Mouse (Mus musculus) hindbrain, embryonic 12.5 days (tissue): ENCODE measurements around the gene Fmnl3. TPM values are rescaled to one million over a fixed set of nuclear protein-coding genes. Genes with fewer than 3 reads are reported as not detected.
A peak's percentile ranks its signal among the peaks of the same experiment; 100 is the strongest.

Source experiments
- ATAC-seq: fragments of 200-750 bp; cut with Nextera tagmentation; 2 replicates; pipeline ENCODE4 v1.8.0; 2017; ENCODE audit warnings: moderate TSS enrichment; ENCODE audit not compliant: low FRiP score
- H3K27ac ChIP-seq: fragments of 300-500 bp; sonication (generic); 2 replicates; pipeline ENCODE4 v1.5.1; 2016; ENCODE audit warnings: mild to moderate bottlenecking
- H3K27me3 ChIP-seq: fragments of 300-500 bp; sonication (generic); 2 replicates; pipeline ENCODE4 v1.6.1; 2016; ENCODE audit warnings: mild to moderate bottlenecking
- H3K36me3 ChIP-seq: fragments of 300-500 bp; sonication (generic); 2 replicates; pipeline ENCODE4 v1.6.1; 2016; ENCODE audit warnings: mild to moderate bottlenecking
- H3K4me1 ChIP-seq: fragments of 300-500 bp; sonication (generic); 2 replicates; pipeline ENCODE4 v1.6.1; 2016
- H3K4me2 ChIP-seq: fragments of 300-500 bp; sonication (generic); replicated peaks from 2 replicates; pipeline ENCODE4 v1.6.1; 2016; ENCODE audit warnings: mild to moderate bottlenecking
- H3K4me3 ChIP-seq: fragments of 300-500 bp; sonication (generic); 2 replicates; pipeline ENCODE4 v1.5.1; 2016; ENCODE audit warnings: mild to moderate bottlenecking
- H3K9ac ChIP-seq: fragments of 300-500 bp; sonication (generic); 2 replicates; pipeline ENCODE4 v1.6.1; 2016; ENCODE audit warnings: mild to moderate bottlenecking, moderate library complexity
- H3K9me3 ChIP-seq: fragments of 300-500 bp; sonication (generic); replicated peaks from 2 replicates; pipeline ENCODE4 v1.6.1; 2016; ENCODE audit warnings: mild to moderate bottlenecking
- WGBS: fragments of 180-500 bp; shearing (Covaris S2); methylation state at CpG from one replicate; pipeline ENCODE4 v1.1.7; 2016; 5-methylcytosine and 5-hydroxymethylcytosine counted together
- polyA plus RNA-seq: library from polyadenylated mRNA; unstranded; fragments of >200 nt; fragmentation: Nextera tagmentation; extraction: Ambion mirVana; gene quantifications from 2 replicates; pipeline ENCODE4 v1.2.1, GENCODE M21; 2016

Gene Fmnl3
- polyA plus RNA-seq, 1 experiment from 2014 or later = 19.7 TPM

GRCm38 (mm10) chr15:99355660-99356059, 14.6 kb downstream of the Fmnl3 start:
- Histone ChIP-seq H3K27me3 (no peaks in the 10 kb centered on the region), H3K9ac (no peak overlapping the region), H3K9me3 (no peaks in the 10 kb centered on the region), H3K27ac (no peak overlapping the region), H3K4me1 (peaks cover 16% of the 10 kb centered on the region), H3K4me3 (no peak overlapping the region), H3K36me3 (no peaks in the 10 kb centered on the region), H3K4me2 (no peak overlapping the region)
- ATAC-seq = no peak
- 66% methylated on average over 6 of the region's 6 CpGs for WGBS

GRCm38 (mm10) chr15:99352306-99352705, 18.0 kb downstream of the Fmnl3 start:
- Histone ChIP-seq H3K27me3 (no peaks in the 10 kb centered on the region), H3K9me3 (no peaks in the 10 kb centered on the region), H3K9ac (no peak overlapping the region), H3K27ac (no peak overlapping the region), H3K4me1 (peaks cover 15% of the 10 kb centered on the region), H3K36me3 (no peaks in the 10 kb centered on the region), H3K4me2 (no peak overlapping the region), H3K4me3 (no peak overlapping the region)
- ATAC-seq = no peak
- WGBS = 82% methylated on average over 5 of the region's 5 CpGs

GRCm38 (mm10) chr15:99351610-99352009, 18.7 kb downstream of the Fmnl3 start:
- Histone ChIP-seq H3K4me1 (peaks cover 15% of the 10 kb centered on the region), H3K4me2 (no peak overlapping the region), H3K4me3 (no peak overlapping the region), H3K9ac (no peak overlapping the region), H3K27ac (no peak overlapping the region), H3K36me3 (no peaks in the 10 kb centered on the region), H3K9me3 (no peaks in the 10 kb centered on the region), H3K27me3 (no peaks in the 10 kb centered on the region)
- ATAC-seq = no peak
- WGBS = 85% methylated on average over 6 of the region's 6 CpGs

- H3K9ac ChIP-seq = no peak overlapping the region
- no peak overlapping the region for H3K4me3 ChIP-seq
- H3K27me3 ChIP-seq = no peaks in the 10 kb centered on the region
- ATAC-seq = no peak
- no peaks in the 10 kb centered on the region for H3K9me3 ChIP-seq
- no peak overlapping the region for H3K4me2 ChIP-seq
- WGBS = 84% methylated on average over 4 of the region's 4 CpGs
- H3K36me3 ChIP-seq = no peaks in the 10 kb centered on the region
- no peak overlapping the region for H3K27ac ChIP-seq
- peaks cover 17% of the 10 kb centered on the region for H3K4me1 ChIP-seq
Observed at GRCm38 (mm10) chr15:99344961-99345360, 25.3 kb downstream of the Fmnl3 start.

- 0 out of 2 replicates have a peak overlapping the region, but pooled peaks have one; percentile 3 for H3K9ac ChIP-seq
- 0 out of 2 replicates have a peak overlapping the region, but pooled peaks have one; percentile 26 for H3K27ac ChIP-seq
- no peak overlapping the region for H3K4me2 ChIP-seq
- WGBS = 67% methylated on average over 8 of the region's 8 CpGs
- H3K4me3 ChIP-seq = no peak overlapping the region
- no peaks in the 10 kb centered on the region for H3K27me3 ChIP-seq
- H3K4me1 ChIP-seq = peaks cover 21% of the 10 kb centered on the region
- no peaks in the 10 kb centered on the region for H3K36me3 ChIP-seq
- ATAC-seq = no peak
- no peaks in the 10 kb centered on the region for H3K9me3 ChIP-seq
Observed at GRCm38 (mm10) chr15:99344148-99344870, 26.0 kb downstream of the Fmnl3 start.

- H3K4me1 ChIP-seq = peaks cover 22% of the 10 kb centered on the region
- no peak overlapping the region for H3K4me3 ChIP-seq
- 55% methylated on average over 5 of the region's 5 CpGs for WGBS
- no peaks in the 10 kb centered on the region for H3K27me3 ChIP-seq
- peak overlapping the region; percentile 3; the same call in 1 of the 2 replicates for H3K9ac ChIP-seq
- no peaks in the 10 kb centered on the region for H3K9me3 ChIP-seq
- H3K4me2 ChIP-seq = no peak overlapping the region
- no peaks in the 10 kb centered on the region for H3K36me3 ChIP-seq
- no peak for ATAC-seq
- peak overlapping the region; percentile 26; the same call in 1 of the 2 replicates for H3K27ac ChIP-seq
Observed at GRCm38 (mm10) chr15:99343414-99344147, 26.7 kb downstream of the Fmnl3 start.

- H3K27ac ChIP-seq = no peak overlapping the region
- H3K4me1 ChIP-seq = peaks cover 22% of the 10 kb centered on the region
- 58% methylated on average over 9 of the region's 9 CpGs for WGBS
- H3K9me3 ChIP-seq = no peaks in the 10 kb centered on the region
- H3K27me3 ChIP-seq = no peaks in the 10 kb centered on the region
- no peak for ATAC-seq
- H3K4me3 ChIP-seq = no peak overlapping the region
- H3K36me3 ChIP-seq = no peaks in the 10 kb centered on the region
- no peak overlapping the region for H3K9ac ChIP-seq
- no peak overlapping the region for H3K4me2 ChIP-seq
Observed at GRCm38 (mm10) chr15:99342194-99342981, 27.9 kb downstream of the Fmnl3 start.

GRCm38 (mm10) chr15:99341102-99341501, 29.2 kb downstream of the Fmnl3 start:
- no peak overlapping the region for H3K4me3 ChIP-seq
- H3K9me3 ChIP-seq = no peaks in the 10 kb centered on the region
- no peaks in the 10 kb centered on the region for H3K36me3 ChIP-seq
- 88% methylated on average over 3 of the region's 3 CpGs for WGBS
- no peak overlapping the region for H3K4me2 ChIP-seq
- no peaks in the 10 kb centered on the region for H3K27me3 ChIP-seq
- no peak overlapping the region for H3K9ac ChIP-seq
- no peak overlapping the region for H3K27ac ChIP-seq
- ATAC-seq = no peak
- peaks cover 22% of the 10 kb centered on the region for H3K4me1 ChIP-seq

GRCm38 (mm10) chr15:99339669-99340068, 30.6 kb downstream of the Fmnl3 start:
- H3K4me3 ChIP-seq = no peak overlapping the region
- H3K36me3 ChIP-seq = no peaks in the 10 kb centered on the region
- 58% methylated on average over 6 of the region's 6 CpGs for WGBS
- H3K4me2 ChIP-seq = no peak overlapping the region
- no peaks in the 10 kb centered on the region for H3K9me3 ChIP-seq
- no peak for ATAC-seq
- peaks cover 22% of the 10 kb centered on the region for H3K4me1 ChIP-seq
- H3K27ac ChIP-seq = no peak overlapping the region
- H3K9ac ChIP-seq = no peak overlapping the region
- no peaks in the 10 kb centered on the region for H3K27me3 ChIP-seq

GRCm38 (mm10) chr15:99338916-99339315, 31.4 kb downstream of the Fmnl3 start:
- H3K4me2 ChIP-seq = no peak overlapping the region
- no peaks in the 10 kb centered on the region for H3K9me3 ChIP-seq
- no peaks in the 10 kb centered on the region for H3K27me3 ChIP-seq
- no peaks in the 10 kb centered on the region for H3K36me3 ChIP-seq
- H3K9ac ChIP-seq = no peak overlapping the region
- ATAC-seq = no peak
- 89% methylated on average over 2 of the region's 2 CpGs for WGBS
- peaks cover 23% of the 10 kb centered on the region for H3K4me1 ChIP-seq
- no peak overlapping the region for H3K4me3 ChIP-seq
- no peak overlapping the region for H3K27ac ChIP-seq

GRCm38 (mm10) chr15:99335801-99336320, 34.4 kb downstream of the Fmnl3 start:
- 81% methylated on average over 8 of the region's 8 CpGs for WGBS
- H3K4me1 ChIP-seq = peaks cover 36% of the 10 kb centered on the region
- no peak overlapping the region for H3K9ac ChIP-seq
- H3K27me3 ChIP-seq = no peaks in the 10 kb centered on the region
- no peaks in the 10 kb centered on the region for H3K9me3 ChIP-seq
- H3K27ac ChIP-seq = no peak overlapping the region
- no peak overlapping the region for H3K4me3 ChIP-seq
- H3K36me3 ChIP-seq = no peaks in the 10 kb centered on the region
- no peak overlapping the region for H3K4me2 ChIP-seq
- no peak for ATAC-seq

- WGBS = 73% methylated on average over 6 of the region's 6 CpGs
- no peak for ATAC-seq
- H3K9ac ChIP-seq = no peak overlapping the region
- no peaks in the 10 kb centered on the region for H3K27me3 ChIP-seq
- H3K4me1 ChIP-seq = peaks cover 32% of the 10 kb centered on the region
- H3K36me3 ChIP-seq = no peaks in the 10 kb centered on the region; the same call in 1 of the 2 replicates
- H3K4me3 ChIP-seq = no peak overlapping the region
- no peaks in the 10 kb centered on the region for H3K9me3 ChIP-seq
- H3K27ac ChIP-seq = no peak overlapping the region; the same call in 1 of the 2 replicates
- H3K4me2 ChIP-seq = no peak overlapping the region
Observed at GRCm38 (mm10) chr15:99334500-99334899, 35.8 kb downstream of the Fmnl3 start.
